Mouse (Mus musculus) cerebellum, adult 8-10 months (tissue): ENCODE measurements around the gene Rora.

ENCODE experiments used
- DNase-seq: peaks from one replicate; pipeline ENCODE4 v3.0.0; 2022

Gene Rora

DNA sequence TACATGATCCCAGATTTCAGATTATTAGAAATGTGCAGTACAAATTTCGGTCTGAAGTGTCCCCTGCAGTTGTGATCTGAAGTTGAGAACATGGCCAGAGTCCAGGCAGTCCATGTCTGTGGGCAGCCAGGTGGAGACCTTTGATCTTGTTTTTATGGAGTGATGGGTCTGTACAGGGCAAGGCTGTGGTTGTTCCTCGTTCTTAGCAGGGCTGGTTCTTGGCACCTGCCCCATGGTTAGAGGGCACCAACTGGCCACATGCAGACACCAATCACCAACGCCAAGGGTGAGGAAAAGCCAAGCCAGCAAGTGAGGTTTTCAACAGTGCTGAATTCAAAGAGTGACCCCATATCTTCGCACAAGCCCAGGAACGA lies 456.7 kb downstream of the Rora start:
- DNase-seq, result peak; percentile 56

DNA sequence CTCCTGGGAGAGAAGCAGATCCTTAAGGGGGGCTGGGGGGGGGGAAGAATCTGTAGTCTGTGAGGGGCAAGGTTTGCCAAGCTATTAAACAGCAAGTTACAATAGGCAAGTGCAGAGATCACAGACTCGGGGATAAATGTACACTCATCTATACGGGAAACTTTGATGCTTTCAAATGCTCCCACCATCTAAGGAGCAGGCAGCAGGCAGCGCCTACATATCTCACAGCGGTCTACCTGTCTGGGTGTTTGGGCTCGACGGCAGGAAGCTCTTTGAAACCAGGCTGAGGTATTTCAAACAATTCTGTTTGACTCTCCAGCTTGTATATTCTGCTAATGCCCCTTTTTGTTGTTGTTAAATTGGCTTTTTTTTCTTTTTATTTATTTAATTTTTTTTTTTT lies 457.1 kb downstream of the Rora start:
- DNase-seq, result no peak

DNA sequence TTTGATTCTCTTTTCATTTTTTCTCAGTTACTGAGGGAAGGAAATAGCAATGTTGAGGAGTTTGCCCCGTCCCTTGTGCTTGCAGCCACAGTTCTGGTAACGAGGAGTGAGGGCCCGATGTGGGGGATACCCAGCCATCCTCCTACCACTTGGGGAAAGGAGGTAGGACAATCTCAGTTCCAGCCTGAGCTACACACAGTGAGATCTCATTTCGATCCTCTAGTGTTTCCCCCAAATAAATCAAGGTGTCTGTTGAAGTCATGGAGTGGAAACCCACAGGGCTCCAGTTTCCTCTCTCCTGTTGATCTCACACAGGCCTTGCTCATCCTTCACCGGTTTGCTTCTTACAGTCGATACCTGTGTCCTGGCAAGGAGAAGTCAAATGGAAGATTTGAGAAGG lies 458.0 kb downstream of the Rora start:
- no peak for DNase-seq

DNA sequence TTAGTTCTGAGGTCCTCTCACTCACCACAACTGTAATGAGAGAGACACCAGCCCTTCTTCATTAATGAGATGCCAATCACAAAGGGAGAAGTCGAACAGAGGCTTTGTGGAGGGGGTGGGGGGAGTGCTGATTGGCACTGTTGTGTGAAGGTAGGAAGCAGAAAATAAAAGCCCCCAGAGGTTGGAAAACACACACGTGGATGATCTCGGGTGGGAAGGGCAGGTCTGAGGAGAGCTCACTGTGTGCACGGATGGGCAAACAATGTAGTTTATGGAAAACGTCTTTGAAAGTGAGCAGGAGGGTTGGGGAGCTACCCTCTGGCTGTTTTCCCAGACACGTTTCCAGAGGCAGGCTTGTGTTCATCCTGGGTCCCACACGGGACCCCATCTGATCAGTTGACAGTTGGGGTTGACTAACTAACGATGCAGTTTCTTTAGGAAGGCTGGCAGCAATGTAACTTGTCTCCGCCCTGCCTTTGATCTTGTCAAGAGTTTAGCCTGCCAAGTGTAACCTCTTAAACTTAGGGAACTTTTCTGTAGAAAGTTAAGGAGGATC lies 460.9 kb downstream of the Rora start:
- DNase-seq, result no peak

DNA sequence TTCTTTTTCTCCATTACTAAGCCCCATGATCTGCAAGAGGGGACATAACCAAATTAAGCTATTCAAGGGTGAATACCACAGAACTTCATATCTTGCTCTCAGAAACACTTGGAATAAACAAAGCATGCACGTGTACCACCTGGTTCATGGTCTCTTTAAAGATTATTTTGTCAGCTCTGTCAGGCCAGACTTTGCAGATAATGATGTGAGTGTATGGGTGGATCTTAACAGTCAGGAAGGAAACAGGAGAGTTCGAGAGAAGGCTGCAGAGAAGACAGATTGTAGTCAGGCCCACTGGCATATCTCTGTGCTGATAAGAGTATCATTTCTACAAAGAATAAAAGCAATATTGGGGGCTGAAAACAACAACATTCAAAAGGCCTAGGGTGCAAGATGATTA lies 463.2 kb downstream of the Rora start:
- DNase-seq, result no peak

DNA sequence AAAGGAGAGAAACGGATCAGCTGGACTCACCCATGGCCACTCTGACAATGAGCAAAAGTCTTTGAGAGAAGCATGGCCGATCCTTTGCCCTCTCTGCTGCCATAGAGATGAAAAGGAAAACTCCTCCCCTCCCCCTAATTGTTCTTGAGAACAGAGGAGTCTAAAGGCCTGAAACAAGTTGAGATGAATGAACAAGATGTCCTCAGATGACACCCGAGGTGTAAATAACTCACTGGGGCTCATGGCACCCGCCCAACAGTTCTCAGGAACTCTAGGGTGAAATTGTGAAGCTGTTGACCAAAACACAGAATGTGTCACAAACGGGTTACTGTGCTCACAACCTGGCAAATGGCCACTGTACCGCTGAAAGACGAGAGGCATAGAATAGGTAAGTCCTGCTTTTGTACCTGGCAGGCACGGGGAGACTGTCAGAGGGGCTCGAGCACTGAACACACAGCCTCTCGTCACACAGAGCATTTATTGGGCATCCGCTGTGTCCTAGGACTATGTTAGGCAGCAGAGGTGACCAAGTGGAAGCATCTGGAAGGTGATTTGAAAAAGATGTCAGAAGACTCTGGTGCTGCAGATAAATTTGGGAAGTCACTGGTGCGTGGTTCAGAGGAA lies 467.6 kb downstream of the Rora start:
- DNase-seq, result peak; percentile 26

DNA sequence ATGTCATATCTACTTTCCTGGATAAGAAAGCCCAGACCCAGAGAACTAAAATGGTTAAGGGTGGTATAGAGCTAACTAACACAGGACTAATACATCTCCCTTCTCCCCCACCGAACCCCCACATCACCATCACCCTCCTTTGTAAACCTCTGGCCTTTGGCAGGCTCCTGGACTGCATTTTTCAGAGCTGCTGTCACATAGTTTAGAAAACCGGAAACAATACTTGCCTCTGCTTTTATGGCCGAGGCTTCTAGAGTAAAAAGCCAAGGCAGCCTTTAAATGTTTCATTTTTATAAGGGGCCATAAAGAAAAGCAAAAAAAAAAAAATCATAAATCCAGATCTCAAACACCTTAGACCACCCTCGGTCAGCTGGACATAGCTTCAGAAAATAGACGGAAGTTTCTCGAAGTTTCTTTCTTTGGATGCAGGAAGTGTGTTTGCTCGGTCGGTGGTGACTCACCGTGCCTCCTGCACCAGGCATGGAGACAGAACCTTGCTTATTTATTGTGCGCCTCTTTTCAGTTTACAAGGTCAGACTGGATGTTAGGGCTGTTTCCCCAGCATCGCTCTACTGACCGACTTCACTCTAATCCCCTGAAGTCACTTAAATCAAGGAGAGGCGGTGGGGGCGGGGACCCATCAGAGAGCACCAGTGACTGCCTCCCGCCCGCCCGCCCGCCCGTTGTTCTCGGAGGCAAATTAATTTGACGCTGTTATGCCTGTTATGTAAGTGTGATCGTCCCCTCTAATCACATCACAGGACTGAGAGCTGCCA lies 471.6 kb downstream of the Rora start:
- DNase-seq, result peak; percentile 59

DNA sequence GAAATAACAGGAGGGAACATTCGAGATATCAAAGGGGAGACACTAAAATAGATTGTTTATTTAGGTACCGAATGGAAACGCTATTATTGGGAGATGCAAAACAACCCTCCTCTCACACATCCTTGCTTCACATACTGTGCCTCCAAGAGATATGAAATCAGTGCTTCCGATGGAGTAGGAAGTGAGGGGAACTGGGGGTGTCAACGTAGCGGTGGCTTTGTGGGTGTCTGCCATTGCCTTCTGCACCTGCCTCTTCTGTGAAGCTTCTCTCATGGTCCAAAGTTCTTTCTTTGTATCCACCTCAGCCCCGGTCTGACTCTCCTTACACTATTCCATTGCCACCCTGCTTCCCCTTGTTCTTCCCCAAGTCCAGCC lies 472.2 kb downstream of the Rora start:
- DNase-seq, result peak; percentile 46

DNA sequence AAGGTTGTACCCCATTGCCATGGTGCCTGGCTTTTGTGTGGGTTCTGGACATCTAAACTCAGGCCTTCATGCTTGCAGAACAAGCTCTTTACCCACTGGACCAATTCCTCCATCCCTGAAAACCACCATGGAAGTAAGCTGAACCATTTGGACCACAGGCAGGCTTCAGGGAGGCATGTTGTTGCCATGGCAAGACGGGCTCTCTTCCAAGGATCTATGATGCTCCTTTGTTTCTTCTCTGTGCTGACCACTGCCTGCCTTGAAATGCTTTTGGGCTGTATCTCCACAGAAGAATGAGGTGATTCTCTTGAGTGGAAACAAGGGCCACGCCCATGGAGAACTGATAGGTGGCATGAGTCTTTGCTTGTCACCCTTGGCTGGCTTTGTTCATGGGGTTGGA lies 473.0 kb downstream of the Rora start:
- no peak for DNase-seq

DNA sequence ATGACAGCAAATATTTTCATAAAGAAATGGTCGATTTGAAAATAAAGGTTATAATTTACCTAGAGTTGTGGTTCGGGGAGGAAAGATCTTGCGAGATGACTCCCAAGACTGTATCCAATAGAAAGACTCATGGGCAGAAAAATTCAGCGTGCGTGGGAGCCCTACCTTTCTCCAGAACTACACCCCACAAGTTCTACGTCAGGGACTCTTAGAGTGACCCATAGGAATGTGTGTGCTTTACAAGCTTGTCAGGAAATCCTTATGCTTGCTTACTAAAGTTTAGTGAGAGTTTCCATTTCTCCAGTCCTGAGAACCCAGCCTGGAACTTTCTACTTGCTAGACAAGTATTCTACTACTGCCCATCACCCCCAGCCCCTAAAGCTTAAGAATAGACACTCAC lies 474.7 kb downstream of the Rora start:
- DNase-seq, result no peak

DNA sequence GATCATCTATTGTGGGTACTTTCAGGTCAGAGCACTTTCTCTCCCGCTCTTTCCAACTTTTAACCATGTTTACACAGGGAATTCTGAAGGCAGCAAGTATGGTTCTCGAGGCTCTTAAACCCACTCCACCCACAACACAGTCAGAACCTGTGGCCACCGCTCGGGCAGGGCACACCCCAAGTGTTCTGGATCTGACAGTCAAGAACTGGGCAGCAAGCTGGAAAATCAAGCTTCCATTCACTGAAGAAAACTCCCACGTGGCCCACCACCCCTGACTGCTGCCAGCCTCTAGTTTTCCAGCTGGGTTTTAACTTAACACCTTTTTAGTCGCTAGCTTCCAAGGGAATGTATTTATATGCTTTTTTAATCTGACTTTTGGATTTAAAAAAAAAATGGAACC lies 479.4 kb downstream of the Rora start:
- no peak for DNase-seq

DNA sequence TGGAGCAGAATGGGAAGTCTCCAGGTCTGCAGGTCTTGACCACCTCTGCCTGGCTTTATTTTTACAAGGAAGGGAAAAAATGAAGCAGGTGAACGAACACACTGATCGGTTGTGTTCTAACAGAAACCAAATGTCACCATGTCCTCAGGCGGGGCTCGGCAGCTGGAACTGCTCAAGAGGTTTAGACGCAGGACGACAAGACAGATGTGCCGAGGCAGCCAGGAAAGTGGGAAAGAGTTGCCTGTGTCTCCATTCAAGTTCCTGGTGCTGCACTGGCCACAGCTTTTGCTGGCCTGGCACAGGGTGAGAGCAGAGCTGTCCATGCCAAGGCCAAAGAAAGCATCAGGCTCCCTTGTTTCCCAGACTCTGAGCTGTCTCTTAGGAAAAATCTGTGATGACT lies 480.1 kb downstream of the Rora start:
- DNase-seq, result no peak

DNA sequence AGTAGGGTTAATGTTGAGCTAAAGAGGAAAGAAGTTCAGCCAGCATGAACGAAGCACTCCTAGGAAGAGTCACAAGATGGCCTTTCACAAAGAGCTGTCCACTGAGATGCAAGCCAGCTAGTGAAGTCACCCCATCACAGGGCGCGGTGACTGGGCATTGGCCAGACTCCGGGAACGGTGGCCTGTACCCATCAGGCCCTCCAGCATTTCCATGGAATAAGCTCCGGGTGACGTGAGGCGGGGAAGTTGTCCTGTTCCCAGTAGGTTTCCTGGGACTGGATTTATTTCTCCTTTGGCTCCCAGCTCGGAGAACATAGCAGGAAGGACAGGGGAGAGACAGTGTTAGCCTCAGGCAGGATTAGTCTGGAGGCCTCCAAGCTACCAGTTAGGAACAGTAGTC lies 481.0 kb downstream of the Rora start:
- DNase-seq, result no peak

DNA sequence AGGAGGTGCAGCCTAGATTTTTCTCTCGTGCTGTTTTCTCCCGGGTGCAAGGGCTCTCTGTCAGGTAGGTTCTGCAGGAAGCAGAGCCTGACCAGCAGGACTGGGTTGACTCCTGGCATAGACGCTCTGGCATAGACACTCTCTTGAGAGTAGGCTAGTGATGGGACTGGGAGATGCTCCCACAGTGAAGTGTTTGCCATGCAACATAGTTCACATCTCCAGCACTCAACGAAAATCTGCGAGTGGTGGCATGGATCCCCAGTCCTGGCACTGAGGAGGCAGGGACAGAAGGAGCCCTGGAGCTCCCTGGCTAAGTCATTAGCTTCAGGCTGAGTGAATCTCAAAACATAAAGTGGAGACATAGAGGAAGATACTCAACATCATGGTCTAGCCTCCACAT lies 483.2 kb downstream of the Rora start:
- DNase-seq, result peak; percentile 49

DNA sequence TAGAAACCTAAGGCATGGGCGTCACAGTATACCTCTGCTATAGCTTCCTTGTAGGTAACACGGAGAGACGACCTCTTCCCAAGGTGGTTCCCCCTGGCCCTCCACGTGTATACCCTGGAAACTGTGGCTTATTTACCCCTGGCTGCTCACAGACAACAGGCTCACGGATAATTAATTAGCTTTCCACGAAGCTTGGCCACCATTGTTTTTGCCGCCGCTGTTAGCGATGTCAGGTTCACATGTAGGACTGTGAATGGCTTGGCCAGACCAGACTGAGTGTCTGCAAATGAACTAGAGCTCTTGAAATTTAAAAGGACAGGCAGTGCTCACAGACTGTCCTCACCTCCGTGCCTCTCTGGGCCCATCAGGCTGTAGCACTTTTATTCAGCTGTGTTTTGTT lies 483.8 kb downstream of the Rora start:
- no peak for DNase-seq

DNA sequence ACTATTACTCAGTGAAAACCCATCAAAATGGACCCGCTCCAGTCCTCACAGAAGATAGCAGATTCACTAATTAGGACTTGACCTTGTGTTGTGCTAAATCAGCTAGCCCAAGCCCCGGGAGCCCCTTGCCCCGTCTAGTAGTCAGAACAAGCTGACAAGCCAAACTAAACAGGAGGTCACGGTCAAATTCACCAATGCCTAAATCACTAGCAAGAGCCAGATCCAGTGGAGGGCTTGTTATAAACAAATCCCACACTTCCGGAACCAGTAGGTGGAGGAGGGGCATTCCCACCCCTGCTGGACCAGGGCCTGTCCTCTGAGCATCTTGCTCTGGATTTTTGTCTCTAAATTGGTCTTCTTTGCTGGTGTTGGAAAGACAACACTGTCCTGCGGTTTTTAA lies 486.6 kb downstream of the Rora start:
- DNase-seq, result no peak

DNA sequence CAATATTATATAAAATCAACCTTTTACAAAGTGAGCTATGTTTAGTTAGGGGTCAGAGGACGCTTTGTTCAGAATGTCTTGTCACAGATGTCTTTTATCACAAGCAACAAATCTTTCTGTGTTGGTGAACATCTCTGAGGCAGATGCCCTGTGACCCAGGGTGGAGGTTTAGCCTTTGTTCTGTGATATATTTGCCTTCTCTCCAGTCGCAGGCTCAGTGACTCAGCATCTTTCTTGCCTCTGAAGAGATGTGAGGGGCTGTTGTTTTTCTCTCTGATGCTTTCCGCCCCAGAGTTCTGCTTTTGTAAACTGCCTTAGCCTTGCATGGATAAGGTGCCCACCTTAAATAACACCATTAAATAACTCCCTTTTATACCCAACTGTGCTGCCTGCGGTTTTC lies 488.3 kb downstream of the Rora start:
- no peak for DNase-seq

DNA sequence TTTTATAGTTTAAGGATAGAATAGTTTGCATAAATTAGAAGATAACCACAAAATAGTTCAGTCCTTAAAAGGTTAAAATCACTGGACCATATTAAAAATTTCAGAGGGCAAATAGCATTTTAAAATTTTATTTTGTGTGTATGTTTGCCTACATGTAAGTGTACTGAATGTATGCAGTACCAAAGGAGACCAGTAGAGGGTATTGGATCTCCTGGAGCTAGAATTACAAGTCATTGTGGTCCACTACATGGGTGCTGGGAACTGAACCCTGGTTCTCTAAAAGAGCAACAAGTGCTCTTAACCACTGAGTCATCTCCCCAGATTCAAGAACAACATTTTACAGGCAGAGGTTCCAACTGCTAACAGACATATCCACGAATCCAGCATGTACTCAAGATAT lies 493.4 kb downstream of the Rora start:
- DNase-seq, result no peak

DNA sequence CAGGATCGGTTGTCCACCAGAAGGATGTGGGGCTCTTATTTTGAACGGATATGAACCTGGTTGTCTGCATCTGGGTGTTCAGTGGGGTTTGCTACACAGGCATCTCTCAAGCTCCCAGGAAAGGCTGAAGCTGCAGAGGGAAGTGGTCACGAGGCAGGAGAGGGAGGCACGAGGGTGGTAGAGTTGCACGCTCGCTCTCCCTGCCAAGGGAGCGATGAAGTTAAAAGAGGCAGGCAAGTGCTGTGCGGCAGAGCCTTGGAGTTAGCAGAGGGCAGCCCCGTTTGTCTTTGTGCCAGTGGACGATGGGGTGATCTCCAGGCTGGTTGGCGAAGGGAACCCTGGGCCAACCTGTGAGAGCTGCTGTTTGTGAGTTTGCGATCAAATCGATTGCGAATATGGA lies 496.6 kb downstream of the Rora start:
- DNase-seq, result no peak

DNA sequence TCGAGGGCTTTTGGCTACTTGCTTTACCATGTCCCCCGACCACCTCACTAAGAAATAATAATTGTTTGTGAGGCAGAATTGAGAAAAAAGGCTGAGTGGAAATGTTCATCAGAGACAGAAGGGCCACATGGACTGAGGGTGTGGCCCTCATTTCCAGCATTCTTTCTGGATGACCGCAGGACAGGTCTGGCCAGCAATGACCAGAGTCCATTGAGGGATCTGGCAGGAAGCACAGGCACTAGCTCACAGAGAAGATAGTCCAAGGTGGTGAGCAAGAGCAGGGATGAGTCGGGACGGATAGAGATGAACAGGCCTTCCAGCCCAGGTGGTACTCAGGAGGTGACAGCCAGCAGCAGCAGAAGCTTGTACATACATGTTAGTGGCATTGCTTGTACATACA lies 501.1 kb downstream of the Rora start:
- no peak for DNase-seq

DNA sequence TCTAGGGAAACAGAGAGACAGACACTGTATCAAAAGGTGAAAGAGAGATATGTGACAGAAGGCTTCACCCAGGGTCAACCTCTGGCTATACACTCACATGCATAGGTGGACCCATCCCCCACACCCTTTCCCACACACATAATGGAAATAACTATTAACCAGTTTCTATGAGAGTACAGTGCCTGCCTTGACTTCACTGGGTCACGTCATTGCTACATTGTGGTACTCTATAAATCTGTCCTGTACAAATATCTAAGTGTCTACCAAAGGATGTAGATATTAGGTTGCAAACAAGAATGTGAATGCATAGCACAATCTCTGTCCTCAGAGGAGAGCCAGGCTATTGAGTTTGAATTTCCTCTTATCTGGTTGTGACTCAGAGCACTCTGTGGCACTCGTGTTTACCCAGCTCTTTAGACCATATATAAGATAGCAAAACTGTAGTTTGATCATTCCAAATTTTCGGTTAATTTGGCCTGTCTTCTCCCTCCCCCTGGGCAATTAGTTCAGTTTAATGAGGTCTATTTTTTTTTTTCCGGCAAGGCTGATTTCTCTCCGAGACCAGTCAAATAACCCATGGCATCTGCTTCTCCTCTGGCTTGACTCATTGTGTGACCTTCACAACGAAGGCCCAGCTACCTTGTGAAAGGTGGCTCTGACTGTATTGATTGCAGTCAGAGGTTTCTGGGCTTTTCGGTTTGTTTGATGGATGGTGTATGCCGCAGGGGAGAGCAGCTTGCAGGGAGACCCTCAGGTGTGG lies 502.4 kb downstream of the Rora start:
- no peak for DNase-seq

DNA sequence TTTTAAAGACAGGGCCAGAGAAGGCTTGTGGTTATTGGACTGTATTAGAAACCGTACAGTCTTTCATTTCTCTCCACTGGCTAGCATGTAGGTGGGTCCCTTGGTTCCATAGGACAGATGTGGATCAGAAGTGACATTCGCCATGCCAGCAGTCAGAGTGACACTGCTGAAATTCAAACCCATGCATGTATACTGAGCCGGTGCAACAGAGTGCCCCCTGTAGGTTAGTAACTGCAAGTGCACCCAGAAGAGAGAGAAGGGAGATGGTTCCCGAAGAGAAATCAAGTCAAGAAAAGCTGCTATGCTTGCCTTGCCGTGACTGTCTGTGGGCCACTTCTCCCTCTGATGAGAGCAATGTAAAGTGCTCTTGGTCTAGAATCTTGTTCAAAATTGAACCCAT lies 507.2 kb downstream of the Rora start:
- DNase-seq, result no peak

DNA sequence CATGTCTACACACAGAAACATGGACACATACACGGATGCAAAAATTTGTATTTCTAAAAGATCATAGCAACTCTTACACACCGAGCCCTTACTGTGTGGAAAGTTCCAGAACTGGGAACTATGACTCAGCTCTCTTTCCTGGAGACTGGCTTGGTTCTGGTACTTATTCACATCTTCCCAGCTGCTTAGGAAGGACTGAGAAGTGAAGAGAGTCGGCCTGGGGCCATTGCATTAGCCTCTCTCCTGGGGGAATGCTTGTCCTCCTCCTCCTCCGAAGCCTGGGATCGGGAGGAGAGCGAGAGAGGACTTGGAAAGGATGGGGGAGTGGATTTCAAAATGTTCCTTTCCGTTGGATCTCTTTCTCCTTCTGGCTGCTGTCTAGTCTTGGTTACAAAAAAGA lies 511.1 kb downstream of the Rora start:
- DNase-seq, result no peak
